Mouse (Mus musculus) right cerebral cortex, postnatal 25 days (tissue): Measurements from ENCODE around the gene Ppm1l.

Experiments used
- DNase-seq: peaks from one replicate; pipeline ENCODE4 v3.0.0; 2022

Gene Ppm1l

GRCm38 (mm10) chr3:69607468-69607867 is 290.8 kb downstream of the Ppm1l start:
- DNase-seq, result no peak

DNA sequence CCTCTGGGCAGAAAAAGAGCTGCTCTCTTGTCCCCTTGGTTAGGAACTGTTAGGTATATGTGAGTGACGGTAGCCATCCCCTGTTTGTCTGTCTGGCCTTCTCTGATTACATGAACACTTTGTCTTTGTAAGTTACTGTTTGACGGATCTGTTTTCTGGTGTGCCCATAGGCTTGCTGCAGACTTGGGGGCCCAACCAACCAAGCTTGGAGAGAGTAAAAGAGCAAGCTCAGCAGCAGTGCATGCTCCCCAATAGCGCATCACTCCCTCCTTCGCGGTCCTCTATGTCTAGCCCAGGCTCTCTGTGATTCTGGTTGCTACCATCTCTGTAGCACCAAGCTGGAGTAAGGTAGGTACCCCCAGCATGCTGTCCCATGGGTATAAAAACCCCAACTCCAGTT is 291.2 kb downstream of the Ppm1l start:
- no peak for DNase-seq
